In genomic region chr1:90650781-90651437, GRCm38 (mm10) we compare ENCODE assay signal across 7 mouse cellular contexts. TPM values are rescaled to one million over a fixed set of nuclear protein-coding genes. Genes with fewer than 3 reads are reported as not detected.
DNase-seq lines count a peak whose midpoint lies in the region; ATAC-seq and TF ChIP-seq lines count a peak whose summit lies in the region.

No protein-coding gene starts in this region.

- no peak overlapping the region for H3K9ac ChIP-seq in heart, adult 2 months (ENCODE audit: low read depth, low read length)
- H3K9ac ChIP-seq in limb, embryonic 11.5 days (ENCODE audit: low read length), result no peak overlapping the region
- peak overlapping the region; percentile 35; the same call in 1 of the 2 replicates for H3K9ac ChIP-seq in midbrain, embryonic 14.5 days (replicated peaks; ENCODE audit: low read length)

- TF ChIP-seq CTCF in heart, adult 2 months (IDR thresholded peaks at IDR 0.05), result peak; percentile 96

- no peaks in the 10 kb centered on the region for H3K27me3 ChIP-seq in embryonic facial prominence, embryonic 10.5 days (replicated peaks; ENCODE audit: low read depth, poor library complexity, severe bottlenecking)
- no peaks in the 10 kb centered on the region for H3K27me3 ChIP-seq in heart, adult 2 months (ENCODE audit: control insufficient read depth, insufficient read depth, low read length)
- no peaks in the 10 kb centered on the region for H3K27me3 ChIP-seq in limb, embryonic 11.5 days (ENCODE audit: control insufficient read depth, insufficient read depth, low read length)
- H3K27me3 ChIP-seq in midbrain, embryonic 14.5 days (ENCODE audit: control insufficient read depth, insufficient read depth, low read length), result no peaks in the 10 kb centered on the region
- no peaks in the 10 kb centered on the region for H3K27me3 ChIP-seq in splenic B cell, adult 2 months (ENCODE audit: control insufficient read depth, insufficient read depth, low read length, poor library complexity, severe bottlenecking)

- peak; percentile 82 for DNase-seq in adrenal gland, postnatal 10 days
- DNase-seq in embryonic facial prominence, embryonic 10.5 days (ENCODE audit: low spot score), result peak; percentile 85
- peak; percentile 58 to 73 for DNase-seq in heart, adult 2 months
- DNase-seq in kidney, adult 8-10 months, result peak; percentile 42 to 63
- DNase-seq in limb, embryonic 11.5 days (ENCODE audit: low spot score), result peak; percentile 89
- peak; percentile 89 for DNase-seq in midbrain, embryonic 14.5 days
- peak; percentile 44 for DNase-seq in splenic B cell, adult 2 months (ENCODE audit: low read depth, low spot score)

- no peaks in the 10 kb centered on the region for H3K36me3 ChIP-seq in embryonic facial prominence, embryonic 10.5 days (replicated peaks)
- H3K36me3 ChIP-seq in heart, adult 2 months (ENCODE audit: control insufficient read depth, insufficient read depth, low read length), result no peaks in the 10 kb centered on the region
- H3K36me3 ChIP-seq in limb, embryonic 11.5 days (ENCODE audit: control insufficient read depth, insufficient read depth, low read length), result no peaks in the 10 kb centered on the region
- H3K36me3 ChIP-seq in midbrain, embryonic 14.5 days (ENCODE audit: control insufficient read depth, insufficient read depth, low read length), result no peaks in the 10 kb centered on the region
- H3K36me3 ChIP-seq in splenic B cell, adult 2 months (ENCODE audit: control insufficient read depth, insufficient read depth, low read length, poor library complexity, severe bottlenecking), result no peaks in the 10 kb centered on the region

- H3K4me2 ChIP-seq in limb, embryonic 11.5 days (ENCODE audit: low read depth, severe bottlenecking), result no peak overlapping the region
- no peak overlapping the region for H3K4me2 ChIP-seq in midbrain, embryonic 14.5 days (ENCODE audit: low read length)

- H3K9me3 ChIP-seq in embryonic facial prominence, embryonic 10.5 days, result no peaks in the 10 kb centered on the region
- no peaks in the 10 kb centered on the region for H3K9me3 ChIP-seq in limb, embryonic 11.5 days (ENCODE audit: control insufficient read depth, low read length)
- H3K9me3 ChIP-seq in midbrain, embryonic 14.5 days (ENCODE audit: control insufficient read depth, low read length), result no peaks in the 10 kb centered on the region

- H3K4me1 ChIP-seq in embryonic facial prominence, embryonic 10.5 days, result peaks cover 37% of the 10 kb centered on the region
- H3K4me1 ChIP-seq in heart, adult 2 months (ENCODE audit: control insufficient read depth, insufficient read depth, low read length), result peaks cover 6% of the 10 kb centered on the region
- H3K4me1 ChIP-seq in limb, embryonic 11.5 days (ENCODE audit: control insufficient read depth, insufficient read depth, low read length), result peaks cover 7% of the 10 kb centered on the region
- 0 out of 2 replicates have a peak, but pooled peaks cover 6% of the 10 kb centered on the region for H3K4me1 ChIP-seq in midbrain, embryonic 14.5 days (ENCODE audit: control insufficient read depth, insufficient read depth, low read length)

- H3K27ac ChIP-seq in embryonic facial prominence, embryonic 10.5 days (replicated peaks), result peak overlapping the region; percentile 89
- H3K27ac ChIP-seq in heart, adult 2 months, result peak overlapping the region; percentile 44
- H3K27ac ChIP-seq in limb, embryonic 11.5 days (replicated peaks; ENCODE audit: low read depth, low read length), result peak overlapping the region; percentile 30
- no peak overlapping the region; the same call in 1 of the 2 replicates for H3K27ac ChIP-seq in midbrain, embryonic 14.5 days (replicated peaks; ENCODE audit: low read depth, low read length)

- WGBS in embryonic facial prominence, embryonic 10.5 days, result 7% methylated on average over 4 of the region's 4 CpGs
- 5% methylated on average over 4 of the region's 4 CpGs for whole genome bisulfite sequencing in heart, adult 2 months
- WGBS in limb, embryonic 11.5 days, result 4% methylated on average over 4 of the region's 4 CpGs
- 15% methylated on average over 4 of the region's 4 CpGs for WGBS in midbrain, embryonic 14.5 days

- intact Hi-C loops in heart, adult 2 months (cut with DNase I), result loop anchor here (1.0 to 5.0 kb wide), 5 partner anchors 101 to 305 kb away; no protein-coding TSS in a partner anchor

- peak overlapping the region; percentile 8; the same call in 1 of the 2 replicates for H3K4me3 ChIP-seq in embryonic facial prominence, embryonic 10.5 days
- no peak overlapping the region for H3K4me3 ChIP-seq in heart, adult 2 months
- H3K4me3 ChIP-seq in limb, embryonic 11.5 days (ENCODE audit: low read depth, low read length), result no peak overlapping the region
- no peak overlapping the region for H3K4me3 ChIP-seq in midbrain, embryonic 14.5 days (replicated peaks; ENCODE audit: low read depth, low read length)

- TF ChIP-seq POLR2A in heart, adult 2 months (IDR thresholded peaks at IDR 0.05; ENCODE audit: insufficient read depth, low read depth, low read length), result no peak

- peak; percentile 61; the same call in 1 of the 2 replicates for TF ChIP-seq EP300 in heart, adult 2 months (IDR thresholded peaks at IDR 0.05; ENCODE audit: insufficient read depth, low read depth, low read length)

- ATAC-seq in limb, embryonic 11.5 days (ENCODE audit: insufficient number of reproducible peaks, low FRiP score, low TSS enrichment, low read depth), result peak; percentile 62
- ATAC-seq in midbrain, embryonic 14.5 days (ENCODE audit: low FRiP score, low TSS enrichment), result no peak; the same call in 1 of the 2 replicates

- no peaks in the 10 kb centered on the region for H3K79me2 ChIP-seq in heart, adult 2 months (replicated peaks; ENCODE audit: control insufficient read depth, insufficient read depth, low read length)

RNA-seq across cellular contexts. Expression of gene Cops8, which starts 48.1 kb away (rescaled TPM):
- total RNA-seq in adrenal gland, postnatal 10 days (2021), result 10 to 100 TPM; 67.0 to 71.7 TPM
- 193 and 200 TPM in 2 replicates for polyA plus RNA-seq in embryonic facial prominence, embryonic 10.5 days (2016; fragmentation: Nextera tagmentation; extraction: Ambion mirVana)
- 10 to 100 TPM; 87.2 to 97.9 TPM for total RNA-seq in heart, adult 2 months (2021)
- 63.2 and 87.0 TPM in 2 replicates for polyA plus RNA-seq in heart, adult 2 months (2012; rRNA removed)
- 205 and 212 TPM in 2 replicates for polyA plus RNA-seq in limb, embryonic 11.5 days (2014; fragmentation: Nextera tagmentation; extraction: Ambion mirVana)
- 155 and 178 TPM in 2 replicates for polyA plus RNA-seq in midbrain, embryonic 14.5 days (2014; fragmentation: Nextera tagmentation; extraction: Ambion mirVana)
